Mouse (Mus musculus): ENCODE results near the gene Fbxl8.

GRCm38 (mm10) chr8:105280567-105280966 lies 16.1 kb downstream of the Fbxl8 start:
- TF ChIP-seq GATA1 (IDR thresholded peaks at IDR 0.05; ENCODE audit: low read length) (no peak), TAL1 (IDR thresholded peaks at IDR 0.05; ENCODE audit: low read length) (no peak)

All from erythroblast, embryonic 14.5 days (primary cell).